Mouse (Mus musculus) bone marrow, adult 2 months (tissue): ENCODE measurements around the gene Map3k6. TPM values are rescaled to one million over a fixed set of nuclear protein-coding genes. Genes with fewer than 3 reads are reported as not detected.

Source experiments
- H3K27ac ChIP-seq: fragments of 200-500 bp; 2 replicates; pipeline ENCODE4 v1.5.1; 2012; ENCODE audit warnings: low read depth, mild to moderate bottlenecking, control low read depth, inconsistent platforms, low read length; ENCODE audit not compliant: control insufficient read depth, poor library complexity, insufficient read depth
- H3K4me1 ChIP-seq: fragments of 200-500 bp; 2 replicates; pipeline ENCODE4 v1.6.1; 2011; ENCODE audit warnings: low read length; ENCODE audit not compliant: control insufficient read depth, insufficient read depth
- H3K4me3 ChIP-seq: fragments of 200-500 bp; replicated peaks from 2 replicates; pipeline ENCODE3; 2011; ENCODE audit warnings: mild to moderate bottlenecking, low read depth, low read length, control low read depth; ENCODE audit not compliant: control insufficient read depth
- CTCF ChIP-seq: fragments of 200-500 bp; IDR thresholded peaks from 2 replicates; pipeline ENCODE4 v1.5.1; 2011; ENCODE audit warnings: low read length, control low read depth; ENCODE audit not compliant: control insufficient read depth, insufficient read depth
- POLR2A ChIP-seq: fragments of 200-500 bp; IDR thresholded peaks from 2 replicates; pipeline ENCODE4 v1.6.1; 2011; ENCODE audit warnings: low read depth, mild to moderate bottlenecking, control low read depth, low read length, borderline replicate concordance; ENCODE audit not compliant: control insufficient read depth
- WGBS: fragments of 180-500 bp; shearing (Covaris S2); methylation state at CpG from one replicate; pipeline ENCODE4 v1.1.7; 2018; 5-methylcytosine and 5-hydroxymethylcytosine counted together
- polyA plus RNA-seq: library from polyadenylated mRNA; stranded (reverse); fragments of >200 nt; gene quantifications from 2 replicates; pipeline ENCODE4 v1.2.4, GENCODE M21; 2011; ENCODE audit warnings: low replicate concordance; ENCODE audit not compliant: missing spikeins, insufficient read depth, insufficient read length

Map3k6 gene
- polyA plus RNA-seq, 1 experiment, result 14.8 TPM

- Histone ChIP-seq H3K4me1 (peaks cover 3% of the 10 kb centered on the region), H3K27ac (no peak overlapping the region), H3K4me3 (no peak overlapping the region)
- WGBS, result 93% methylated on average over 19 of the region's 19 CpGs
- TF ChIP-seq CTCF, result no peak
- TF ChIP-seq POLR2A, result no peak
Observed at GRCm38 (mm10) chr4:133210788-133211390, 29.7 kb upstream of the Map3k6 start.

GRCm38 (mm10) chr4:133211751-133212561 is 28.7 kb upstream of the Map3k6 start, which contains the start of the genes Cd164l2 and Gpr3:
Gene Cd164l2 (plus strand): TSS chr4:133212131.
Gene Gpr3 (minus strand): TSS chr4:133212536.
- H3K27ac ChIP-seq, result no peak within 1 kb of the TSS
- TF ChIP-seq POLR2A (no peak), CTCF (no peak)
- peaks cover 3% of the 10 kb centered on the region for H3K4me1 ChIP-seq
- peak within 1 kb of the TSS; percentile 25 for H3K4me3 ChIP-seq
- 4% methylated on average over 52 of the region's 52 CpGs for WGBS

- peaks cover 3% of the 10 kb centered on the region for H3K4me1 ChIP-seq
- 2% methylated on average over 44 of the region's 44 CpGs for WGBS
- H3K27ac ChIP-seq, result no peak overlapping the region
- TF ChIP-seq POLR2A, result no peak
- no peak overlapping the region for H3K4me3 ChIP-seq
Observed at GRCm38 (mm10) chr4:133212562-133213267, 27.9 kb upstream of the Map3k6 start.

GRCm38 (mm10) chr4:133213268-133213590 is 27.4 kb upstream of the Map3k6 start:
- no peak overlapping the region for H3K27ac ChIP-seq
- peaks cover 3% of the 10 kb centered on the region for H3K4me1 ChIP-seq
- 9% methylated on average over 9 of the region's 9 CpGs for WGBS
- H3K4me3 ChIP-seq, result no peak overlapping the region
- no peak for TF ChIP-seq POLR2A
- TF ChIP-seq CTCF, result no peak

GRCm38 (mm10) chr4:133213661-133214060 is 27.0 kb upstream of the Map3k6 start:
- 65% methylated on average over 10 of the region's 10 CpGs for WGBS
- Histone ChIP-seq H3K4me1 (peaks cover 3% of the 10 kb centered on the region), H3K27ac (no peak overlapping the region), H3K4me3 (no peak overlapping the region)
- no peak for TF ChIP-seq POLR2A
- no peak for TF ChIP-seq CTCF

- Histone ChIP-seq H3K4me3 (no peak overlapping the region), H3K27ac (no peak overlapping the region), H3K4me1 (peaks cover 3% of the 10 kb centered on the region)
- no peak for TF ChIP-seq POLR2A
- peak; percentile 83 for TF ChIP-seq CTCF
- WGBS, result 14% methylated on average over 5 of the region's 5 CpGs
Observed at GRCm38 (mm10) chr4:133217641-133218040, 23.0 kb upstream of the Map3k6 start.

GRCm38 (mm10) chr4:133218745-133219144 is 21.9 kb upstream of the Map3k6 start:
- TF ChIP-seq POLR2A, result no peak
- TF ChIP-seq CTCF, result no peak
- no peaks in the 10 kb centered on the region for H3K4me1 ChIP-seq
- 71% methylated on average over 3 of the region's 3 CpGs for WGBS
- H3K27ac ChIP-seq, result no peak overlapping the region
- no peak overlapping the region for H3K4me3 ChIP-seq

- 30% methylated on average over 25 of the region's 25 CpGs for WGBS
- no peak overlapping the region for H3K4me3 ChIP-seq
- TF ChIP-seq POLR2A (no peak), CTCF (no peak)
- H3K27ac ChIP-seq, result no peak overlapping the region
- no peaks in the 10 kb centered on the region for H3K4me1 ChIP-seq
Observed at GRCm38 (mm10) chr4:133220656-133221055, 20.0 kb upstream of the Map3k6 start.
